Mouse (Mus musculus): ENCODE measurements around the gene Olfr784.
"Not testable (repeated sequence)": the region's sequence is repeated elsewhere in the genome, so short reads cannot be mapped to it uniquely, and the experiment has no call there.

Olfr784 gene

DNA sequence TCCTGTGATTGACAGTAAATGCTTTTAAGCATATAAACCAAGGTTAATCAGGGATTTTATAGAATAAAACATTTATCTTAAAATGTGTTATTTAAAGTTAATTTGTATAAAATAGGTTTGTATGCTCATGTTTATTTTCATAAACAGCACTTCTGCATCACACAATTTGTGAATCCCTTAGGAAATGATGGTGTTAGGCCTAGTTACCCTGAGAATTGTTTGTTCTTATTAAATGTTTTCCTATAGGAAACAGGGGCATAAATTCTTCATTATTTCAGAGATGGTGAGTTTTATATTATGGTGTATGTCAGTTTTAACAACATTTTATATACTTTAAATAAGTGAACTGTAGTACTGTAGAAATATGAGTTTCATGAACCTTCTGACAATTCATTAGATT lies at the start of gene Olfr784:
Gene Olfr784, plus strand, starts transcription at position 301 of the 400 bp plus-strand sequence.
- DNase-seq = no peak

DNA sequence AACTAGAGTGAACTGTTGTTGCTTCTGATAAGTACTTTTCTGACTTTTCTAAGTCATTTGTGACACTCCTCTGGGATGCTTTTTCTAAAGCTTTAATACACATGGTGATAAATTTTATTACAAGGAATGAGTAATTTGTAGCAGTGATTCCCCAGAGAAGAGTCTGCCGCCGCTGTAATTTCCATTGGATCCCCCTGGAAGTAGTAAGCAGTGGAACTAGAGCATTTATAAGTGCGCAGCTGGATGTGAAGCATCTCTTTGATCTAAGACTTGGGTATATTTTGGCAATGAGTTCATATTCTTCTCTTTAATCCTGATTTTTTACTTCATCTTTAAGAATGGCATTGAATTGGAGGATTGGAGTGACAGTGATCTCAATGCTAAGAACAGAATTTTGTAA lies 35.3 kb upstream of the Olfr784 start, which contains the start of gene Olfr782:
Gene Olfr782, plus strand, starts transcription at position 301 of the 400 bp plus-strand sequence.
- no peak for DNase-seq

DNA sequence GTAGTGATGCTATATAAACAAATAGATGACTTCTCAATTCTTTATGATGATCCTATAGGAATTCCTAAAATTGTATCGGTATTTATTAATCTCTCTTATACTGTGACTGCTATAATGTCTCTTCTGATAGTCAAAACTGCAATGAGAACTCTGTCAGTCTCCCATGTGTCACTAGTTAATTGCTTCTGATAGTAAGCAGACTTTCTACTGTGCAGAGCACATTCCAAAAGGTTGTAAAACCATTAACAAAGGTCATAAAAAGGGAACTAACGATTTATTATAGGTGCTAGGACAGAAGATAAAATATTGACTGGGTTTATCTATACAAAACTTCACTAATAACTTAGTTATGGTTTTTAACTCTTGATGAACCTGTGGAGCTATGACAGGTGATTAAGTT lies 31.4 kb upstream of the Olfr784 start:
- DNase-seq = not testable (repeated sequence)

DNA sequence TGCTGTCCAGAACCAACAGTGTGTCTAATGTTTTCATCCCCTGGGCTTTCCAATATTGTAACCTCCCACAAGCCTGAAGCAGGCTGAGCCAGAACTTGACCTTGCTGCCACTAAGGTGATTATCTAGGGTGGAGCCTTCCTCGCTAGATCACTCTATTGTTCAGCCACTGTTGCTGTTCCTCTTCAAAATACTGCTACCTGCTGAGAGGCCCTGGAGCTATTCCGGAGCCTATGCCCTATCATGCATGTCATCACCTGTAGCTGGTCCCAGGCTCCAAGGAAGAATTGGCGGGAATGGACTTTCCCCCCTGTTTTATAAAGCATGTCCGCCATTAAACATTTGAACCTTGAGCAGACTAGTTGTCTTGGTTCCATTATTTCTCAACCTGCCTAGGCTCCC lies 27.4 kb upstream of the Olfr784 start:
- not testable (repeated sequence) for DNase-seq

DNA sequence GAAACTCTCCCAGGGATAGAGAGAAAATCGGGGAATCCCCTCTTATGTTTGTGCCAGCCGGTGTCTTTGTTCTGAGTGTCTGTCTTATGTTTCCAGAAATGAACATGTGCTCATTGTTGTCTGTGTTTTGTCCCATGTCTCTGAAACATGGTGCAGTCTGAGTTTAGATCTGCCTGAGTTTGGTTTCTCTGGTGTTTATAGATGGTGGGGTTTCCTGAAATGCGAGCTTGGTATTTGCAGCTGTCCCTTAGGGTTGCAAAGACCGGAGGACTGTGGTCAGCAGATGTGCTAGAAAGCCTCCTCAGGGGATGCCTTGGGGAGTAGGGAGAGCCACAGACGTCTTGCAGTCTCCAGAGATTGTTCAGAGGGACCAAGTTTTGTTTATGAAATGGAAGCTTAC lies 26.6 kb upstream of the Olfr784 start:
- no peak for DNase-seq

DNA sequence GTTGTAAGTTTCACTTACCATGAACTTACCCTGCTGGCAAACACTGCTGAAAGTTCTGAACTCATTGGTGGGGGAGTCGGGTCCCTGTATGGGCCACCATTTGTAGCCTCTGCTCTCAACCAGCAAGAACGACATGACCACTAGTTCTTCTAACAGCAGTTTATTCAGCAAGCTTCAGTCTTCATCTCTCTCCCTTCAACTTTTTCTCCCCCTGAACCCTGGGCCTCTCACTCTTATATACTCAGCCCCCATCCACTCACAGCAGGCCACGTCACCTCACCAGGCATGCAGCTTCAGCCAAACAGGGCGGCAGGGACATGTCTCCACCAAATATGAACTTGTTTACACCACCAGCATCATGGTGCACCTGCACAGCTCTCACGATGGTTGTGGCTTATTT lies 9.8 kb upstream of the Olfr784 start:
- DNase-seq = not testable (repeated sequence)

DNA sequence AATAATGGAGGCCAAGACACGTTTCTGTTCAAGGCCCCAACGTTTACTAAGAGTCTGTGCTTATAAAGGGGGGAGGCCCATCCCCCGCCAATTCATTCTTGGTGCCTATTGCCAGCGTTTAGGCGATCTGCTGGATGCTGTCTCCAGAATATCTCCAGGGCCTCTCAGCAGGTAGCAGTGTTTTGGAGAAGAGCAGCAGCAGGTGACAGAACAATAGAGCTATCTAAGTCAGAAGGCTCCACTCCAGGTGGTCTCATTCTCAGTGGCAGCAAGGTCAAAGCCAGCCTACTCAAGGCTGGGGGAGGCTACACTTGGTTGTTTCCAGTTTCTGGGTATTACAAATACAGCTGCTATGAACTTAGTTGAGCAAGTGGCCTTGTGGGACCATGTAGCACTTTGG lies 17.0 kb downstream of the Olfr784 start:
- DNase-seq = no peak

- no peak for DNase-seq
Measured at GRCm38 (mm10) chr10:129405126-129405525, 21.2 kb downstream of the Olfr784 start, which contains the start of gene Olfr785. TSS of gene Olfr785 (plus strand) at chr10:129405426.

DNA sequence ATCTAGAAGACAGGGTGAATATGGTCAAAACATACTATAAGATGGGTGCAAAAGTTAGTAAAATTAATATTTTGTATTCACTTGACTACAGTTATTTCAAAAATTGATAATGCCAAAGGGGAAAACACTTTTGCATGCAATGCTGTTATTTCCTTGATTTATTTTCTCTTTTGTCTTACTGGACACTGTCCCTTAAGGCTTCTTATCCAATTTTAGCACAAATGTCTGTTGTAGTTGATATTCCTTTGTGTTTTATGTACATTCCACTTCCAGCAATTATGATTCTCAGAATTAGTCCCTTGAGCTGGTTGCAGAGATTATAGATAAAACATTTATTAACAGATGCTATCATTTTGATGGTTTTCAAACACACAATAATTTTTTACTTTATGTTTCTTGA lies 43.1 kb downstream of the Olfr784 start, which contains the start of gene Olfr786:
Gene Olfr786, plus strand, starts transcription at position 301 of the 400 bp plus-strand sequence.
- no peak for DNase-seq

All from retina, postnatal 1 day (tissue).